8 mouse cellular contexts compared by ENCODE assay signal in the genomic region with DNA sequence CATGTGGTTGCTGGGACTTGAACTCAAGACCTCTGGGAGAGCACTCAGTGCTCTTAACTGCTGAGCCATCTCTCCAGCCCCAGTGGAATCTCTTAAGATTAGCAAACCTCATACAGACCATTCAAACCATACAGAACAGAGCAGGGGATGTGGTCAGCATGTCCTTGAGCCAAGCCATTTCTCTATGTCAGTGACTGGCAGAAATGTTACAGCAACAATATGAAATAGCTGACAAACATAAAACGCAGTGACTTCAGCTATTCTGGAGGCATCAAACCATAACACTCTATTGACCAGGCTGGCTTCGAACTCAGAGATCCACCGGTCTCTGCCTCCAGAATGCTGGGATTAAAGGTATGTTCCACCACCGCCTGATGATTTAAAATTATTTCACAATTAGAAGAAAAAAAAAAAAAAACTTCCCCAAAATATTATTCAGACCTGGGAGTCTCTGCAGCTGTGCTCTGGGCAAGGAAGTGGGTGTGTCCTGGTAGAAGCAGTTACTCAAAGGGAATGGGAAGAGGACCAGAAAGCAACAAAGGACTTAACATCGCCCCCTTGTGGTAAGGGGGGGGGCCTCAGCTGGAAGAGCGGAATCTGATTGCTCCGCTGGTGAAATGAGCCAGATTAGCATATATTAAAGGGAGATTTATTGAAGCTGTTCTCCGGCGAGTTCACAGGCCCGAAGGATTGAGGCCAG. TPM values are rescaled to one million over a fixed set of nuclear protein-coding genes. Genes with fewer than 3 reads are reported as not detected.
DNase-seq lines count a peak whose midpoint lies in the region; ATAC-seq and TF ChIP-seq lines count a peak whose summit lies in the region.

No protein-coding gene starts in this region.

- H3K27ac ChIP-seq in embryonic facial prominence, embryonic 15.5 days (replicated peaks) = no peak overlapping the region
- no peak overlapping the region for H3K27ac ChIP-seq in limb, embryonic 15.5 days
- no peak overlapping the region for H3K27ac ChIP-seq in midbrain, postnatal 0 days (ENCODE audit: low read depth, low read length)

- H3K4me1 ChIP-seq in embryonic facial prominence, embryonic 15.5 days = peaks cover 9% of the 10 kb centered on the region
- H3K4me1 ChIP-seq in limb, embryonic 15.5 days = peaks cover 17% of the 10 kb centered on the region
- no peaks in the 10 kb centered on the region for H3K4me1 ChIP-seq in midbrain, postnatal 0 days (ENCODE audit: insufficient read depth, low read length)

- DNase-seq in 416B (ENCODE audit: low read depth) = peak; percentile 95
- DNase-seq in adrenal gland, postnatal 4 days (ENCODE audit: low spot score in 2 of 2) = peak; percentile 55 to 65
- DNase-seq in heart, adult 8-10 months (ENCODE audit: low spot score) = peak; percentile 90
- peak; percentile 87 to 90 for DNase-seq in kidney, adult 8-10 months
- peak; percentile 80 for DNase-seq in midbrain, postnatal 0 days (ENCODE audit: low spot score)
- DNase-seq in spleen, postnatal 36 days (ENCODE audit: low spot score in 2 of 2) = peak; percentile 47 to 66

- no peaks in the 10 kb centered on the region for H3K36me3 ChIP-seq in embryonic facial prominence, embryonic 15.5 days
- no peaks in the 10 kb centered on the region for H3K36me3 ChIP-seq in limb, embryonic 15.5 days
- H3K36me3 ChIP-seq in midbrain, postnatal 0 days (ENCODE audit: insufficient read depth, low read length) = no peaks in the 10 kb centered on the region

- peak; percentile 81 for TF ChIP-seq CTCF in midbrain, postnatal 0 days (IDR thresholded peaks at IDR 0.05)

- ATAC-seq in embryonic facial prominence, embryonic 15.5 days (ENCODE audit: insufficient number of reproducible peaks, low FRiP score, low TSS enrichment, low read depth) = peak; percentile 75; the same call in 1 of the 2 replicates
- peak; percentile 79; the same call in 1 of the 2 replicates for ATAC-seq in limb, embryonic 15.5 days (ENCODE audit: insufficient number of reproducible peaks, low FRiP score, low TSS enrichment, low read depth)
- peak; percentile 38; the same call in 1 of the 2 replicates for ATAC-seq in midbrain, postnatal 0 days (ENCODE audit: low FRiP score)

- no peaks in the 10 kb centered on the region; the same call in 1 of the 2 replicates for H3K27me3 ChIP-seq in embryonic facial prominence, embryonic 15.5 days
- no peaks in the 10 kb centered on the region for H3K27me3 ChIP-seq in limb, embryonic 15.5 days
- H3K27me3 ChIP-seq in midbrain, postnatal 0 days (ENCODE audit: insufficient read depth, low read length) = no peaks in the 10 kb centered on the region

- no peaks in the 10 kb centered on the region for H3K9me3 ChIP-seq in embryonic facial prominence, embryonic 15.5 days (replicated peaks)
- H3K9me3 ChIP-seq in limb, embryonic 15.5 days = no peaks in the 10 kb centered on the region
- no peaks in the 10 kb centered on the region for H3K9me3 ChIP-seq in midbrain, postnatal 0 days (ENCODE audit: low read length)

- no peak overlapping the region for H3K9ac ChIP-seq in embryonic facial prominence, embryonic 15.5 days
- no peak overlapping the region for H3K9ac ChIP-seq in limb, embryonic 15.5 days
- H3K9ac ChIP-seq in midbrain, postnatal 0 days (replicated peaks; ENCODE audit: low read length, poor library complexity, severe bottlenecking) = no peak overlapping the region

- WGBS in embryonic facial prominence, embryonic 15.5 days = 26% methylated on average over 10 of the region's 10 CpGs
- WGBS in limb, embryonic 15.5 days = 27% methylated on average over 10 of the region's 10 CpGs
- WGBS in midbrain, postnatal 0 days = 30% methylated on average over 10 of the region's 10 CpGs

- H3K4me2 ChIP-seq in embryonic facial prominence, embryonic 15.5 days (replicated peaks) = peak overlapping the region; percentile 35
- peak overlapping the region; percentile 30 for H3K4me2 ChIP-seq in limb, embryonic 15.5 days
- 0 out of 2 replicates have a peak overlapping the region, but pooled peaks have one; percentile 9 for H3K4me2 ChIP-seq in midbrain, postnatal 0 days (ENCODE audit: low read depth, low read length, poor library complexity, severe bottlenecking)

- 0 out of 2 replicates have a peak overlapping the region, but pooled peaks have one; percentile 3 for H3K4me3 ChIP-seq in embryonic facial prominence, embryonic 15.5 days (replicated peaks)
- no peak overlapping the region for H3K4me3 ChIP-seq in limb, embryonic 15.5 days
- H3K4me3 ChIP-seq in midbrain, postnatal 0 days (ENCODE audit: low read depth, low read length) = no peak overlapping the region

RNA-seq across cellular contexts. Expression of gene Rab11fip5, which starts 5.9 kb away (rescaled TPM):
- total RNA-seq in adrenal gland, postnatal 4 days (2021) = 10 to 100 TPM; 39.4 to 41.1 TPM
- 20.1 and 21.4 TPM in 2 replicates for polyA plus RNA-seq in embryonic facial prominence, embryonic 15.5 days (2015; fragmentation: Nextera tagmentation; extraction: Ambion mirVana)
- 10 to 100 TPM; 62.7 to 80.9 (median 72.0) TPM for total RNA-seq in heart, adult 8-10 months (2022)
- polyA plus RNA-seq in limb, embryonic 15.5 days (2015; fragmentation: Nextera tagmentation; extraction: Ambion mirVana) = 21.7 and 24.8 TPM in 2 replicates
- total RNA-seq in midbrain, postnatal 0 days (2014; rRNA removed) = 52.9 and 65.5 TPM in 2 replicates
- polyA plus RNA-seq in midbrain, postnatal 0 days (2015; fragmentation: Nextera tagmentation; extraction: Ambion mirVana) = 24.3 and 27.2 TPM in 2 replicates

RNA-seq across cellular contexts. Expression of gene Noto, which starts 43.3 kb away (rescaled TPM):
- not detected for total RNA-seq in adrenal gland, postnatal 4 days (2021)
- polyA plus RNA-seq in embryonic facial prominence, embryonic 15.5 days (2015; fragmentation: Nextera tagmentation; extraction: Ambion mirVana) = not detected in 2 replicates
- total RNA-seq in heart, adult 8-10 months (2022) = not detected
- polyA plus RNA-seq in limb, embryonic 15.5 days (2015; fragmentation: Nextera tagmentation; extraction: Ambion mirVana) = not detected in 2 replicates
- total RNA-seq in midbrain, postnatal 0 days (2014; rRNA removed) = not detected in 2 replicates
- polyA plus RNA-seq in midbrain, postnatal 0 days (2015; fragmentation: Nextera tagmentation; extraction: Ambion mirVana) = not detected in 2 replicates

RNA-seq across cellular contexts. Expression of gene Sfxn5, which starts 47.1 kb away (rescaled TPM):
- total RNA-seq in adrenal gland, postnatal 4 days (2021) = 10 to 100 TPM; 11.8 to 12.7 TPM
- polyA plus RNA-seq in embryonic facial prominence, embryonic 15.5 days (2015; fragmentation: Nextera tagmentation; extraction: Ambion mirVana) = 8.0 TPM in 2 replicates
- 1 to 10 TPM; 3.2 to 6.4 (median 4.5) TPM for total RNA-seq in heart, adult 8-10 months (2022)
- polyA plus RNA-seq in limb, embryonic 15.5 days (2015; fragmentation: Nextera tagmentation; extraction: Ambion mirVana) = 6.3 and 7.1 TPM in 2 replicates
- total RNA-seq in midbrain, postnatal 0 days (2014; rRNA removed) = 98.6 and 135 TPM in 2 replicates
- polyA plus RNA-seq in midbrain, postnatal 0 days (2015; fragmentation: Nextera tagmentation; extraction: Ambion mirVana) = 76.1 and 76.3 TPM in 2 replicates

RNA-seq across cellular contexts. Expression of gene Smyd5, which starts 51.4 kb away (rescaled TPM):
- 10 to 100 TPM; 39.3 to 43.5 TPM for total RNA-seq in adrenal gland, postnatal 4 days (2021)
- 47.8 and 51.9 TPM in 2 replicates for polyA plus RNA-seq in embryonic facial prominence, embryonic 15.5 days (2015; fragmentation: Nextera tagmentation; extraction: Ambion mirVana)
- 10 to 100 TPM; 10.8 to 12.4 (median 11.6) TPM for total RNA-seq in heart, adult 8-10 months (2022)
- polyA plus RNA-seq in limb, embryonic 15.5 days (2015; fragmentation: Nextera tagmentation; extraction: Ambion mirVana) = 48.8 and 50.3 TPM in 2 replicates
- total RNA-seq in midbrain, postnatal 0 days (2014; rRNA removed) = 66.6 and 71.4 TPM in 2 replicates
- polyA plus RNA-seq in midbrain, postnatal 0 days (2015; fragmentation: Nextera tagmentation; extraction: Ambion mirVana) = 65.6 and 66.5 TPM in 2 replicates
